In the genomic region with DNA sequence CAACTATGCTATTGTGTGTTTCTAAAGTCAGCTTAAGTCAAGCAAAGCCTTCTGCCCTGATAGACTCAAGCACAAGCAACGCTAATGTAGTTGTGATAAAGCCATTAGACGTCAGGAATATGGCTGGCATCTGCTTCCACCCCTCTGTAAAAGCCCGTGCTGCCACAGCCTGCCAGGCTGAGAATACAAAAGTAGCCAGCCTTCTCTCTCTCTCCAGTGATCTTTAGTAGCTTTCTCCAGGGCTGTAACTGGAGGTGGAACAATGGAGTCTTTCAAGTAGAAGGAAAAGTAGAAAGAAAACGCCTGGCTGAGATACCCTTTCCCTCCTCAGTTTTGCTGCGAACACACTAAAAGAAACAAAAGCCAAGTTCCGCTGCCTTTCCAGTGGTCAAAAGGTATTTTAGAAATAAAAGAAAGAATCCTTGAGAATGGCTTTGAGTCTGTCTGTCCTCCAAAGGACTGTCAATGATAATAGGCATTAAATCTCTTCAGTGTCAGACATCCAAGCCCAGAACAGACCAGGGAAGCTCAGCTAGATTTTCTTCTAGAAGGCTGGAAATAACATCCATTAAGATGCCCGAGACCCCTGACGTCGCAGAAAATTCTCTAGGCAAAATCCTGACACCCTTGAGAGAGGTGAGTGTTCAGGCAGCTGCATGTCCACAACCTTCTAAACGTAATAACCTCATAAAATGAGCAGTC, we compare ENCODE assay signal across 10 mouse cellular contexts.
DNase-seq lines count a peak whose midpoint lies in the region; ATAC-seq and TF ChIP-seq lines count a peak whose summit lies in the region.
"Had no signal": no experiment of that assay in that cellular context is flagged by ENCODE, and none has a peak within 500 bp of the region (broad histone marks: within the 10 kb centered on the region; RNA-seq: fewer than 3 reads in every experiment).

No protein-coding gene starts in this region.

- H3K4me2 ChIP-seq in embryonic facial prominence, embryonic 13.5 days: peak overlapping the region; percentile 30; the same call in 1 of the 2 replicates
- H3K4me2 ChIP-seq in hindbrain, embryonic 15.5 days: peak overlapping the region; percentile 9
- peak overlapping the region; percentile 28; the same call in 1 of the 2 replicates for H3K4me2 ChIP-seq in midbrain, embryonic 15.5 days
- H3K4me2 ChIP-seq: liver, embryonic 15.5 days had no signal

- no peaks in the 10 kb centered on the region for H3K36me3 ChIP-seq in embryonic facial prominence, embryonic 13.5 days
- no peaks in the 10 kb centered on the region for H3K36me3 ChIP-seq in hindbrain, embryonic 15.5 days
- no peaks in the 10 kb centered on the region for H3K36me3 ChIP-seq in midbrain, embryonic 15.5 days (replicated peaks)
- H3K36me3 ChIP-seq: liver, embryonic 15.5 days had no signal

- H3K27ac ChIP-seq in embryonic facial prominence, embryonic 13.5 days: no peak overlapping the region
- peak overlapping the region; percentile 40 for H3K27ac ChIP-seq in hindbrain, embryonic 15.5 days (replicated peaks)
- peak overlapping the region; percentile 55; the same call in 1 of the 2 replicates for H3K27ac ChIP-seq in midbrain, embryonic 15.5 days
- H3K27ac ChIP-seq in gastrocnemius, adult 2 months: no peak overlapping the region
- H3K27ac ChIP-seq: liver, embryonic 15.5 days had no signal

- no peak overlapping the region for H3K9ac ChIP-seq in embryonic facial prominence, embryonic 13.5 days
- H3K9ac ChIP-seq in hindbrain, embryonic 15.5 days: no peak overlapping the region
- no peak overlapping the region for H3K9ac ChIP-seq in midbrain, embryonic 15.5 days
- H3K9ac ChIP-seq: liver, embryonic 15.5 days had no signal

- no peak for TF ChIP-seq CTCF in brain, embryonic 14.5 days (IDR thresholded peaks at IDR 0.05; ENCODE audit: borderline replicate concordance, extremely low read depth, insufficient read depth, insufficient read length)
- TF ChIP-seq CTCF in lung, adult 2 months (IDR thresholded peaks at IDR 0.05; ENCODE audit: insufficient read depth, low read length): no peak
- TF ChIP-seq CTCF in gastrocnemius, adult 2 months (IDR thresholded peaks at IDR 0.05): no peak

- no peaks in the 10 kb centered on the region for H3K9me3 ChIP-seq in embryonic facial prominence, embryonic 13.5 days
- H3K9me3 ChIP-seq in hindbrain, embryonic 15.5 days: no peaks in the 10 kb centered on the region
- no peaks in the 10 kb centered on the region for H3K9me3 ChIP-seq in midbrain, embryonic 15.5 days
- H3K9me3 ChIP-seq: liver, embryonic 15.5 days had no signal

- intact Hi-C loops in gastrocnemius, postnatal 36 days (cut with DNase I): no loop called here
- intact Hi-C loops in gastrocnemius, adult 2 months (cut with DNase I): no loop called here

- H3K27me3 ChIP-seq in embryonic facial prominence, embryonic 13.5 days: no peaks in the 10 kb centered on the region
- H3K27me3 ChIP-seq in hindbrain, embryonic 15.5 days: no peaks in the 10 kb centered on the region
- no peaks in the 10 kb centered on the region for H3K27me3 ChIP-seq in midbrain, embryonic 15.5 days (replicated peaks)
- H3K27me3 ChIP-seq: liver, embryonic 15.5 days had no signal

- no peak overlapping the region for H3K4me3 ChIP-seq in embryonic facial prominence, embryonic 13.5 days
- no peak overlapping the region for H3K4me3 ChIP-seq in hindbrain, embryonic 15.5 days
- H3K4me3 ChIP-seq in midbrain, embryonic 15.5 days: peak overlapping the region; percentile 2; the same call in 1 of the 2 replicates
- H3K4me3 ChIP-seq in lung, adult 2 months (replicated peaks; ENCODE audit: extremely low read depth, low read depth, low read length): no peak overlapping the region
- H3K4me3 ChIP-seq in gastrocnemius, adult 2 months: no peak overlapping the region
- H3K4me3 ChIP-seq: liver, embryonic 15.5 days had no signal

- ATAC-seq in embryonic facial prominence, embryonic 13.5 days (ENCODE audit: insufficient number of reproducible peaks, insufficient read depth, low FRiP score, low TSS enrichment, low read depth): no peak
- ATAC-seq in hindbrain, embryonic 15.5 days (ENCODE audit: low FRiP score, low read depth): peak; percentile 78
- ATAC-seq in midbrain, embryonic 15.5 days (replicated peaks): peak; percentile 89

- peak; percentile 91 for DNase-seq in brain, embryonic 14.5 days (ENCODE audit: low read depth)
- no peak for DNase-seq in lung, adult 2 months
- DNase-seq in gastrocnemius, postnatal 36 days: no peak
- DNase-seq in gastrocnemius, adult 2 months: no peak
- no peak for DNase-seq in layer of hippocampus, postnatal 25 days (ENCODE audit: extremely low spot score in 1 of 2, low spot score in 1 of 2)
- DNase-seq: heart, postnatal 10 days had no signal

- no peak for TF ChIP-seq POLR2A in brain, embryonic 14.5 days (IDR thresholded peaks at IDR 0.05; ENCODE audit: borderline replicate concordance, extremely low read depth, insufficient read depth, insufficient read length, poor library complexity, severe bottlenecking)
- TF ChIP-seq POLR2A in lung, adult 2 months (IDR thresholded peaks at IDR 0.05; ENCODE audit: borderline replicate concordance, extremely low read depth, low read depth, low read length): no peak

- WGBS in embryonic facial prominence, embryonic 13.5 days: 27% methylated on average over 10 of the region's 10 CpGs
- WGBS in hindbrain, embryonic 15.5 days: 7% methylated on average over 10 of the region's 10 CpGs
- 9% methylated on average over 10 of the region's 10 CpGs for WGBS in midbrain, embryonic 15.5 days
- 51% methylated on average over 10 of the region's 10 CpGs for WGBS in lung, adult 2 months

- H3K4me1 ChIP-seq in embryonic facial prominence, embryonic 13.5 days: peaks cover 19% of the 10 kb centered on the region
- peaks cover 23% of the 10 kb centered on the region for H3K4me1 ChIP-seq in hindbrain, embryonic 15.5 days (replicated peaks)
- peaks cover 25% of the 10 kb centered on the region for H3K4me1 ChIP-seq in midbrain, embryonic 15.5 days
- H3K4me1 ChIP-seq in lung, adult 2 months (ENCODE audit: control insufficient read depth, insufficient read depth, low read length): no peaks in the 10 kb centered on the region
- H3K4me1 ChIP-seq: liver, embryonic 15.5 days had no signal

Comparison
In these comparisons a context has a peak if more than half of its experiments do, and no peak if none do; other contexts are left out.
1. H3K27ac ChIP-seq: peak in hindbrain, embryonic 15.5 days (single experiment) and midbrain, embryonic 15.5 days (single experiment); none in embryonic facial prominence, embryonic 13.5 days (single experiment) and gastrocnemius, adult 2 months (single experiment).
2. Peak in every context shown above with its lines, with median percentiles within 50 percentile points of each other: H3K4me2 ChIP-seq.